Mouse (Mus musculus) spleen, adult 2 months (tissue): ENCODE data around the gene Dhx36.

Experiments
- CTCF ChIP-seq: fragments of 200-500 bp; IDR thresholded peaks from 2 replicates; pipeline ENCODE4 v1.5.1; 2011; ENCODE audit warnings: mild to moderate bottlenecking, inconsistent platforms; ENCODE audit not compliant: insufficient read depth, insufficient read length, insufficient replicate concordance; ENCODE audit errors: extremely low read depth
- POLR2A ChIP-seq: fragments of 200-500 bp; IDR thresholded peaks from 2 replicates; pipeline ENCODE4 v1.6.1; 2011; ENCODE audit warnings: low read depth, low read length, inconsistent platforms

DNA sequence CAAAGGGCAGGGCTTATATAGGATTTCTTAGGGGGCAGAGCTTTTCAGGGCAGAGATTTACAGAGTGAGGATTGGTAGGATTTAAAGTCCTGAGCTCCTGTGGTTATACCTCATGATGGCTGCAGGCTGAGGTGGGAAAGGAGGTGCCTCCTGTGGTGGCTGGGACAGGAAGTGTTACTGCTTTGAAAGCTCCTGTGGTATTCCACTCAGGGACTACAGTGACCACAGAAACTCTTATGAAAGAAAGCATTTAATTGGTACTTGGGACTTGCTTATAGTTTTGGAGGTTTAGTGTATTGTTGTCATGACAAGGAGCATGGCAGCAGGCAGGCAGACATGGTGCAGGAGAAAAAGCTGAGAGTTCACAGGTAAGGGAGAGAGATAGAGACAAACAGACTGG, 70.9 kb downstream of the Dhx36 start:
- no peak for TF ChIP-seq CTCF
- no peak for TF ChIP-seq POLR2A
